Mouse (Mus musculus): ENCODE data around the gene Olfr1153. TPM values are rescaled to one million over a fixed set of nuclear protein-coding genes. Genes with fewer than 3 reads are reported as not detected.

Gene Olfr1153
- not detected for polyA plus RNA-seq (2017; shearing (Covaris generic))

GRCm38 (mm10) chr2:87894662-87895061, at the start of gene Olfr1153:
Gene Olfr1153 (plus strand): TSS chr2:87894962.

GRCm38 (mm10) chr2:87855562-87855961, 39.2 kb upstream of the Olfr1153 start, which contains the start of gene Olfr1151:
Gene Olfr1151 (plus strand): TSS chr2:87855862.

DNA sequence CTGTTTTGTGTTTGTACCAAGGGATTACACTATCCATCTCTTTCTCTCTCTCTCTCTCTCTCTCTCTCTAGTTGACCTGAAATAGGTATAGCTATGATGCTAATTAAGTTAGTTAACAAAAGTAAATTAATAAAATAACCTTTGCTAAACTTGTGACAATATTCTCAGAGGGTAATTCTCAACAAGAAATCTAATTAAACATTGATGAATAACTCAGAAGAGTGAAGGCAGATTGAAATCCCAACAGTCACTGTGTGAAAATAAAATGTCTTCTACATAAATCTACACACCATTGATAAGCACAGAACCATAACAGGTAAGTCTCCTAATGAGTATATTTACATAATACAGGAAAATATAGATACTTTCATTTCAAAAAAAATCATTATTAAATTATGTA, 28.6 kb upstream of the Olfr1153 start, which contains the start of gene Olfr1152:
Olfr1152 (plus strand) TSS at position 301 of the 400 bp plus-strand sequence.

GRCm38 (mm10) chr2:87905066-87905465, 10.3 kb downstream of the Olfr1153 start, which contains the start of gene Olfr1154:
Gene Olfr1154 (minus strand): TSS chr2:87905166.

DNA sequence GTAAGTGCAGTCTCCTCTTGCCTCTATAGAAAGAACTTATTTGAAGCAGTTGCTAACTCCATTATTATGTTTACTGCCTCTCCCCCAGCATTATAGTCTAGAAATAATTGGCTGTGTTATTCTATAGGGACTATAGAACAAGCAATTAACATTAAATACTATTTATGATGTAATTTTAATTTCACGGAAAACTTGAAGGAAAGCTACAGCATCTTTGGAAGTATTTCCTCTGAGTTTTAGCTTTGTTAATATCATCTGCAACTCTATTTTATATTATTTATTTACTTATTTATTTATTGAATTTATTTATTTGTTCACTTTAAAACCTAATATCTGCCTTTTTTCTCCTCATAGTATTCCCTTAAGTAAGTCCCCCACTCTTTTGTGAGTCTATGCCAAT, 50.3 kb downstream of the Olfr1153 start, which contains the start of gene Olfr1155:
Olfr1155 (minus strand) TSS at position 101 of the 400 bp plus-strand sequence.

Other genes starting within 250 kb of the Olfr1153 start
- not detected for gene Olfr1133, start 247.6 kb upstream of the Olfr1153 start, polyA plus RNA-seq (2017; shearing (Covaris generic))
- not detected for gene Olfr1134, start 236.5 kb upstream of the Olfr1153 start, polyA plus RNA-seq (2017; shearing (Covaris generic))
- gene Olfr1135, start 221.3 kb upstream of the Olfr1153 start, polyA plus RNA-seq (2017; shearing (Covaris generic)): not detected
- not detected for gene Olfr1136, start 201.0 kb upstream of the Olfr1153 start, polyA plus RNA-seq (2017; shearing (Covaris generic))
- not detected for gene Olfr1137, start 181.8 kb upstream of the Olfr1153 start, polyA plus RNA-seq (2017; shearing (Covaris generic))
- not detected for gene Olfr1138, start 155.0 kb upstream of the Olfr1153 start, polyA plus RNA-seq (2017; shearing (Covaris generic))
- not detected for gene Olfr1140, start 151.2 kb upstream of the Olfr1153 start, polyA plus RNA-seq (2017; shearing (Covaris generic))
- not detected for gene Olfr1141, start 141.0 kb upstream of the Olfr1153 start, polyA plus RNA-seq (2017; shearing (Covaris generic))
- gene Olfr152, start 115.5 kb upstream of the Olfr1153 start, polyA plus RNA-seq (2017; shearing (Covaris generic)): not detected
- gene Olfr1143, start 94.4 kb upstream of the Olfr1153 start, polyA plus RNA-seq (2017; shearing (Covaris generic)): not detected
- gene Olfr1145, start 85.1 kb upstream of the Olfr1153 start, polyA plus RNA-seq (2017; shearing (Covaris generic)): not detected
- gene Olfr1148, start 64.4 kb upstream of the Olfr1153 start, polyA plus RNA-seq (2017; shearing (Covaris generic)): not detected
- gene Olfr1150-ps1, start 51.0 kb upstream of the Olfr1153 start, polyA plus RNA-seq (2017; shearing (Covaris generic)): not detected
- gene Olfr1151, start 39.1 kb upstream of the Olfr1153 start, polyA plus RNA-seq (2017; shearing (Covaris generic)): not detected
- gene Olfr1152, start 28.5 kb upstream of the Olfr1153 start, polyA plus RNA-seq (2017; shearing (Covaris generic)): 0.04 TPM
- gene Olfr1154, start 10.2 kb downstream of the Olfr1153 start, polyA plus RNA-seq (2017; shearing (Covaris generic)): not detected
- not detected for gene Olfr1155, start 50.2 kb downstream of the Olfr1153 start, polyA plus RNA-seq (2017; shearing (Covaris generic))
- gene Olfr1156, start 58.1 kb downstream of the Olfr1153 start, polyA plus RNA-seq (2017; shearing (Covaris generic)): 0.11 TPM
- gene Olfr1157, start 73.3 kb downstream of the Olfr1153 start, polyA plus RNA-seq (2017; shearing (Covaris generic)): not detected
- gene Olfr74, start 79.7 kb downstream of the Olfr1153 start, polyA plus RNA-seq (2017; shearing (Covaris generic)): not detected
- gene Olfr1158, start 95.2 kb downstream of the Olfr1153 start, polyA plus RNA-seq (2017; shearing (Covaris generic)): not detected
- gene Olfr1160, start 113.3 kb downstream of the Olfr1153 start, polyA plus RNA-seq (2017; shearing (Covaris generic)): not detected
- gene Olfr1161, start 127.8 kb downstream of the Olfr1153 start, polyA plus RNA-seq (2017; shearing (Covaris generic)): not detected
- gene Olfr73, start 142.7 kb downstream of the Olfr1153 start, polyA plus RNA-seq (2017; shearing (Covaris generic)): not detected
- not detected for gene Olfr1162, start 156.2 kb downstream of the Olfr1153 start, polyA plus RNA-seq (2017; shearing (Covaris generic))
- gene Olfr1163, start 176.9 kb downstream of the Olfr1153 start, polyA plus RNA-seq (2017; shearing (Covaris generic)): not detected
- not detected for gene Olfr1164, start 199.0 kb downstream of the Olfr1153 start, polyA plus RNA-seq (2017; shearing (Covaris generic))
- gene Olfr1166, start 233.3 kb downstream of the Olfr1153 start, polyA plus RNA-seq (2017; shearing (Covaris generic)): not detected